Mouse (Mus musculus) midbrain, embryonic 14.5 days (tissue): ENCODE data around the gene Cfap58. TPM values are rescaled to one million over a fixed set of nuclear protein-coding genes. Genes with fewer than 3 reads are reported as not detected.

ENCODE experiments used
- ATAC-seq: fragments of 200-750 bp; cut with Nextera tagmentation; 2 replicates; pipeline ENCODE4 v1.8.0; 2017; ENCODE audit warnings: moderate number of reproducible peaks, moderate library complexity; ENCODE audit not compliant: low FRiP score, low TSS enrichment
- DNase-seq: peaks from one replicate; pipeline ENCODE4 v3.0.0-alpha.2; 2015
- H3K27ac ChIP-seq: fragments of 300-500 bp; sonication (generic); replicated peaks from 2 replicates; pipeline ENCODE4 v1.5.1; 2014; ENCODE audit warnings: mild to moderate bottlenecking, low read depth, low read length, moderate library complexity
- H3K27me3 ChIP-seq: fragments of 300-500 bp; sonication (generic); 2 replicates; pipeline ENCODE4 v1.6.1; 2014; ENCODE audit warnings: low read length, control low read depth, mixed read lengths; ENCODE audit not compliant: control insufficient read depth, insufficient read depth
- H3K36me3 ChIP-seq: fragments of 300-500 bp; sonication (generic); 2 replicates; pipeline ENCODE4 v1.6.1; 2014; ENCODE audit warnings: low read length, control low read depth; ENCODE audit not compliant: control insufficient read depth, insufficient read depth
- H3K4me1 ChIP-seq: fragments of 300-500 bp; sonication (generic); 2 replicates; pipeline ENCODE4 v1.6.1; 2014; ENCODE audit warnings: mild to moderate bottlenecking, antibody characterized with exemption, low read length, control low read depth; ENCODE audit not compliant: control insufficient read depth, insufficient read depth
- H3K4me2 ChIP-seq: fragments of 300-500 bp; sonication (generic); 2 replicates; pipeline ENCODE4 v1.6.1; 2014; ENCODE audit warnings: mild to moderate bottlenecking, low read length, moderate library complexity
- H3K4me3 ChIP-seq: fragments of 300-500 bp; sonication (generic); replicated peaks from 2 replicates; pipeline ENCODE4 v1.5.1; 2014; ENCODE audit warnings: low read depth, low read length
- H3K9ac ChIP-seq: fragments of 300-500 bp; sonication (generic); replicated peaks from 2 replicates; pipeline ENCODE4 v1.6.1; 2014; ENCODE audit warnings: mild to moderate bottlenecking, low read length, moderate library complexity
- H3K9me3 ChIP-seq: fragments of 300-500 bp; sonication (generic); 2 replicates; pipeline ENCODE4 v1.6.1; 2016; ENCODE audit warnings: low read length, control low read depth, mixed read lengths; ENCODE audit not compliant: control insufficient read depth
- WGBS: fragments of 180-500 bp; shearing (Covaris S2); extraction: QIAGEN DNeasy Blood & Tissue Kit; methylation state at CpG from one replicate; pipeline ENCODE4 v1.1.7; 2014; 5-methylcytosine and 5-hydroxymethylcytosine counted together
- polyA plus RNA-seq: library from polyadenylated mRNA; unstranded; fragments of >200 nt; fragmentation: Nextera tagmentation; extraction: Ambion mirVana; gene quantifications from 2 replicates; pipeline ENCODE4 v1.2.1, GENCODE M21; 2014

The Cfap58 gene
- polyA plus RNA-seq, 1 experiment from 2014 or later: 0.89 TPM

- no peaks in the 10 kb centered on the region for H3K9me3 ChIP-seq
- H3K36me3 ChIP-seq: no peaks in the 10 kb centered on the region
- H3K4me2 ChIP-seq: no peak overlapping the region
- H3K4me3 ChIP-seq: no peak overlapping the region
- ATAC-seq (no peak), DNase-seq (peak; percentile 23)
- no peaks in the 10 kb centered on the region for H3K4me1 ChIP-seq
- H3K9ac ChIP-seq: no peak overlapping the region
- H3K27ac ChIP-seq: no peak overlapping the region
- WGBS: 76% methylated on average over 13 of the region's 13 CpGs
- H3K27me3 ChIP-seq: no peaks in the 10 kb centered on the region
Measured at GRCm38 (mm10) chr19:47902316-47903201, 34.9 kb upstream of the Cfap58 start.

- WGBS: 65% methylated on average over 4 of the region's 4 CpGs
- DNase-seq (no peak), ATAC-seq (no peak)
- Histone ChIP-seq H3K27me3 (no peaks in the 10 kb centered on the region), H3K4me3 (no peak overlapping the region), H3K4me2 (no peak overlapping the region), H3K36me3 (no peaks in the 10 kb centered on the region), H3K27ac (no peak overlapping the region), H3K4me1 (peaks cover 2% of the 10 kb centered on the region), H3K9ac (no peak overlapping the region), H3K9me3 (no peaks in the 10 kb centered on the region)
Measured at GRCm38 (mm10) chr19:47903679-47904078, 33.8 kb upstream of the Cfap58 start.

GRCm38 (mm10) chr19:47905081-47905480 is 32.4 kb upstream of the Cfap58 start:
- ATAC-seq: no peak
- WGBS: 86% methylated on average over 4 of the region's 4 CpGs
- no peak overlapping the region for H3K27ac ChIP-seq

GRCm38 (mm10) chr19:47905603-47906002 is 31.9 kb upstream of the Cfap58 start:
- DNase-seq: no peak
- 91% methylated on average over 5 of the region's 5 CpGs for whole genome bisulfite sequencing
- Histone ChIP-seq H3K9ac (no peak overlapping the region), H3K4me3 (no peak overlapping the region), H3K27ac (no peak overlapping the region), H3K27me3 (no peaks in the 10 kb centered on the region), H3K4me1 (peaks cover 20% of the 10 kb centered on the region), H3K9me3 (no peaks in the 10 kb centered on the region), H3K4me2 (no peak overlapping the region), H3K36me3 (no peaks in the 10 kb centered on the region)
- ATAC-seq: no peak

More at GRCm38 (mm10) chr19:47905081-47905480, 32.4 kb upstream of the Cfap58 start:
- Histone ChIP-seq H3K9me3 (no peaks in the 10 kb centered on the region), H3K9ac (no peak overlapping the region), H3K27me3 (no peaks in the 10 kb centered on the region), H3K4me1 (peaks cover 16% of the 10 kb centered on the region), H3K4me2 (no peak overlapping the region), H3K4me3 (no peak overlapping the region), H3K36me3 (no peaks in the 10 kb centered on the region)
- DNase-seq: no peak

GRCm38 (mm10) chr19:47907596-47907995 is 29.9 kb upstream of the Cfap58 start:
- peaks cover 20% of the 10 kb centered on the region for H3K4me1 ChIP-seq
- DNase-seq (no peak), ATAC-seq (no peak)

GRCm38 (mm10) chr19:47908961-47909371 is 28.5 kb upstream of the Cfap58 start:
- Histone ChIP-seq H3K36me3 (no peaks in the 10 kb centered on the region), H3K9me3 (no peaks in the 10 kb centered on the region), H3K9ac (peak overlapping the region; percentile 65), H3K4me3 (no peak overlapping the region), H3K4me2 (peak overlapping the region; percentile 55), H3K27ac (peak overlapping the region; percentile 95), H3K27me3 (no peaks in the 10 kb centered on the region), H3K4me1 (peaks cover 20% of the 10 kb centered on the region)
- no peak; the same call in 1 of the 2 replicates for ATAC-seq
- DNase-seq: peak; percentile 34
- WGBS: 15% methylated on average over 6 of the region's 6 CpGs

More at GRCm38 (mm10) chr19:47907596-47907995, 29.9 kb upstream of the Cfap58 start:
- no peaks in the 10 kb centered on the region for H3K36me3 ChIP-seq
- no peak overlapping the region for H3K9ac ChIP-seq
- no peaks in the 10 kb centered on the region for H3K27me3 ChIP-seq
- over 99% methylated on average over 9 of the region's 9 CpGs for WGBS
- H3K27ac ChIP-seq: no peak overlapping the region
- H3K9me3 ChIP-seq: no peaks in the 10 kb centered on the region
- no peak overlapping the region for H3K4me2 ChIP-seq
- H3K4me3 ChIP-seq: no peak overlapping the region

- WGBS: 1% methylated on average over 10 of the region's 10 CpGs
- peak overlapping the region; percentile 65 for H3K9ac ChIP-seq
- H3K4me2 ChIP-seq: peak overlapping the region; percentile 55
- H3K27ac ChIP-seq: peak overlapping the region; percentile 95
- H3K27me3 ChIP-seq: no peaks in the 10 kb centered on the region
- no peaks in the 10 kb centered on the region for H3K9me3 ChIP-seq
- ATAC-seq (peak; percentile 85), DNase-seq (peak; percentile 78)
- peaks cover 20% of the 10 kb centered on the region for H3K4me1 ChIP-seq
- peak overlapping the region; percentile 19 for H3K4me3 ChIP-seq
- no peaks in the 10 kb centered on the region for H3K36me3 ChIP-seq
Measured at GRCm38 (mm10) chr19:47909387-47910116, 27.9 kb upstream of the Cfap58 start.

GRCm38 (mm10) chr19:47910117-47910618 is 27.3 kb upstream of the Cfap58 start:
- ATAC-seq (peak; percentile 9; the same call in 1 of the 2 replicates), DNase-seq (no peak)
- Histone ChIP-seq H3K27me3 (no peaks in the 10 kb centered on the region), H3K4me3 (peak overlapping the region; percentile 19; the same call in 1 of the 2 replicates), H3K4me2 (peak overlapping the region; percentile 55), H3K9ac (peak overlapping the region; percentile 65), H3K4me1 (peaks cover 20% of the 10 kb centered on the region), H3K9me3 (no peaks in the 10 kb centered on the region), H3K36me3 (no peaks in the 10 kb centered on the region), H3K27ac (peak overlapping the region; percentile 95)
- WGBS: 34% methylated on average over 4 of the region's 4 CpGs
